Mouse (Mus musculus) limb, embryonic 10.5 days (tissue): ENCODE data around the gene Map3k9. TPM values are rescaled to one million over a fixed set of nuclear protein-coding genes. Genes with fewer than 3 reads are reported as not detected.

Experiments used
- DNase-seq: peaks from one replicate; pipeline ENCODE4 v3.0.0-alpha.2; 2017; ENCODE audit warnings: low spot score
- H3K27ac ChIP-seq: fragments of 300-500 bp; sonication (generic); 2 replicates; pipeline ENCODE4 v1.5.1; 2016; ENCODE audit warnings: mild to moderate bottlenecking
- H3K27me3 ChIP-seq: fragments of 300-500 bp; sonication (generic); 2 replicates; pipeline ENCODE4 v1.6.1; 2016; ENCODE audit warnings: low read depth, mild to moderate bottlenecking; ENCODE audit not compliant: poor library complexity, severe bottlenecking
- H3K36me3 ChIP-seq: fragments of 300-500 bp; sonication (generic); 2 replicates; pipeline ENCODE4 v1.6.1; 2016; ENCODE audit warnings: mild to moderate bottlenecking, moderate library complexity
- H3K4me1 ChIP-seq: fragments of 300-500 bp; sonication (generic); 2 replicates; pipeline ENCODE4 v1.6.1; 2016
- H3K4me3 ChIP-seq: fragments of 300-500 bp; sonication (generic); 2 replicates; pipeline ENCODE4 v1.5.1; 2016; ENCODE audit warnings: mild to moderate bottlenecking, moderate library complexity
- H3K9me3 ChIP-seq: fragments of 300-500 bp; sonication (generic); replicated peaks from 2 replicates; pipeline ENCODE4 v1.6.1; 2016; ENCODE audit warnings: mild to moderate bottlenecking
- WGBS: fragments of 180-500 bp; shearing (Covaris S2); methylation state at CpG from one replicate; pipeline ENCODE4 v1.1.7; 2016; 5-methylcytosine and 5-hydroxymethylcytosine counted together
- polyA plus RNA-seq: library from polyadenylated mRNA; unstranded; fragments of >200 nt; fragmentation: Nextera tagmentation; extraction: Ambion mirVana; gene quantifications from 2 replicates; pipeline ENCODE4 v1.2.1, GENCODE M21; 2016

The Map3k9 gene
- polyA plus RNA-seq, 1 experiment from 2014 or later: 0.66 TPM

- H3K27ac ChIP-seq: no peak overlapping the region
- WGBS: 25% methylated on average over 17 of the region's 17 CpGs
- H3K9me3 ChIP-seq: no peaks in the 10 kb centered on the region
- no peaks in the 10 kb centered on the region for H3K36me3 ChIP-seq
- H3K4me3 ChIP-seq: peak overlapping the region; percentile 47
- DNase-seq: peak; percentile 50
- H3K27me3 ChIP-seq: peaks cover 16% of the 10 kb centered on the region; the same call in 1 of the 2 replicates
- peaks cover 13% of the 10 kb centered on the region for H3K4me1 ChIP-seq
Measured at GRCm38 (mm10) chr12:81806759-81807528, 26.0 kb upstream of the Map3k9 start.

DNA sequence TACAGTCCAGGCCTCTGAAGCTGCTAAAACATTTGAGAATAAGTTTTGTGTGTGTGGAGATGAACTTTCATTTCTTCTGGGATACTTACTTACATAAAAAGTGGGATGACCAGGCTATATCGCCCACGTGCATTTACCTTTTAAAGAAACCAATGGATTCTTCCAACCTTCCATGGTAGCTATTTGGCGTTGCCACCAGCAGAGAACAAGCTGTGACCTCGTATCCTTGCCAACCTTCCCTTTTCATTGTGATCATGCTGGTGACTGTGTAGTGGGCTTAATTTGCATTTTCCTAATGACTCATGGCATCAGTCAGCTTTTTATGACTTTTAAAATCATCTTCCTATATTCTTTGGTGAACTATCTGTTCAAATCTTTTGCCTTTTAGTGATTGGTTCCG lies 25.1 kb upstream of the Map3k9 start:
- no peak overlapping the region for H3K4me3 ChIP-seq
- H3K27ac ChIP-seq: no peak overlapping the region
- H3K9me3 ChIP-seq: no peaks in the 10 kb centered on the region
- H3K4me1 ChIP-seq: peaks cover 13% of the 10 kb centered on the region
- H3K27me3 ChIP-seq: peaks cover 16% of the 10 kb centered on the region; the same call in 1 of the 2 replicates
- no peaks in the 10 kb centered on the region for H3K36me3 ChIP-seq
- no peak for DNase-seq
- 91% methylated on average over 5 of the region's 5 CpGs for WGBS

GRCm38 (mm10) chr12:81803803-81804202 lies 22.8 kb upstream of the Map3k9 start:
- 68% methylated on average over 7 of the region's 7 CpGs for WGBS
- peaks cover 11% of the 10 kb centered on the region; the same call in 1 of the 2 replicates for H3K27me3 ChIP-seq
- H3K9me3 ChIP-seq: no peaks in the 10 kb centered on the region
- DNase-seq: no peak
- H3K27ac ChIP-seq: no peak overlapping the region
- no peaks in the 10 kb centered on the region for H3K36me3 ChIP-seq
- H3K4me3 ChIP-seq: no peak overlapping the region
- peaks cover 13% of the 10 kb centered on the region for H3K4me1 ChIP-seq

DNA sequence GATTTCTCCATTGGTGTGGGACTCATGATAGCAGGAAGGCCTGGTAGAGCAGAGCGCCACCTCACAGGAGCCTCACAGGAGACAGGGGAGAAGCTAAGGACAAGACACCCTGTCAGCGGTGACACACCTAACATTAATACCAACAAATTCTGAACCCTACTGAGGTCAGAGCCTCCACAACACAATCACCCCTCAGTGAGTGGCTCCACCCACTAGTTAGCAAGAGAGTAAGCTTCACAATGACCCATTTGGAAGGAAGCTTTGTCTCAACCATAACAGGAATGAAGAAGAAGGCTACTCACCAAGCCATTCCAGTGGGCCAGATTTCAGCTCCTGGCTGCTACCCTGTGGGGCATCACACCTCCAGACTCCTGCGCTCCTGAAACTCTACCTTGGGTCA lies 22.0 kb upstream of the Map3k9 start:
- Histone ChIP-seq H3K4me3 (no peak overlapping the region), H3K27ac (no peak overlapping the region), H3K27me3 (peaks cover 6% of the 10 kb centered on the region; the same call in 1 of the 2 replicates), H3K36me3 (no peaks in the 10 kb centered on the region), H3K4me1 (peaks cover 13% of the 10 kb centered on the region), H3K9me3 (no peaks in the 10 kb centered on the region)
- 95% methylated on average over 3 of the region's 3 CpGs for WGBS
- no peak for DNase-seq

DNA sequence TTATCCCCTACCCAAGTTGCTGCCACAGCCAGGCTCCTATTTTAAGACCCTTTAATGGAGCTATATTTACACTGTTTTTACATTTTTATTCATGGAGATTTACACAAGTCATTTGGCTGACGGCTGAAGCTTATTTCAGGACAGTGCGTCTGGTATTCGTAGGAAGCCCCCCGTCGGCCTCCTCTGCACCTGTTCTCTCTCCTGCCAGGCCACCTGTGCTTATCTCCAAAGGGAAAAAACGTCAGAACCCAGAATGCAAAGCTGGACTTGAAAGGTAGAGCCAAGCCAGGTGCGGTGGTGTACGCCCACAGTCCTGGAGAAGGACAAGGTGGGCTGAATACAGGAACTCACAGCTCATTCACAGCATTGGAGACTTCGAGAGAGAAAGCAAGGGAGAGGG lies 20.2 kb upstream of the Map3k9 start:
- Histone ChIP-seq H3K27ac (no peak overlapping the region), H3K9me3 (no peaks in the 10 kb centered on the region), H3K27me3 (no peaks in the 10 kb centered on the region), H3K4me1 (no peaks in the 10 kb centered on the region), H3K4me3 (no peak overlapping the region), H3K36me3 (no peaks in the 10 kb centered on the region)
- no peak for DNase-seq
- 84% methylated on average over 9 of the region's 9 CpGs for WGBS

DNA sequence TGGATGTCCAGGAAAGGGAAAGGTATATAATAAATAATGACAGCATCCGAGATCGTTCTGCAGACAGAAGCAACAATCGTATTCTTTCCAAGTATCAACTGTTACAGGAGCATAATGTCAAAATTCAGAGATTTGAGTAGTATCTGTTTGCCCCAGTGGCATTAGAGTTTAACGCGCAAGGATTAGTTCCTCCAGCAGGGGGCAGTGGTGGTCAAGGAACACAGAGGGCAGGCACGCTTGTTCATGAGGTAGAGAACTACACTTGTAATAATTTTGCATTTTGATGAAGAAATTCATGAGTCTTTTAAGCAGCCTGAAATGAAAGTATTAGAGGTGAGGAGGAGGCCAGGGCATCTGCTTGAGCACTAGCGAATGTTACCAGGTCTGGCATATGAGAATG lies 15.6 kb upstream of the Map3k9 start:
- H3K4me1 ChIP-seq: no peaks in the 10 kb centered on the region
- no peak overlapping the region for H3K4me3 ChIP-seq
- DNase-seq: peak; percentile 91
- H3K27me3 ChIP-seq: no peaks in the 10 kb centered on the region
- H3K27ac ChIP-seq: no peak overlapping the region
- no peaks in the 10 kb centered on the region for H3K9me3 ChIP-seq
- 12% methylated on average over 7 of the region's 7 CpGs for WGBS
- no peaks in the 10 kb centered on the region for H3K36me3 ChIP-seq

GRCm38 (mm10) chr12:81792511-81793218 lies 11.7 kb upstream of the Map3k9 start:
- no peaks in the 10 kb centered on the region for H3K9me3 ChIP-seq
- peaks cover 6% of the 10 kb centered on the region; the same call in 1 of the 2 replicates for H3K4me1 ChIP-seq
- H3K4me3 ChIP-seq: no peak overlapping the region
- no peaks in the 10 kb centered on the region for H3K27me3 ChIP-seq
- DNase-seq: no peak
- no peak overlapping the region for H3K27ac ChIP-seq
- WGBS: 71% methylated on average over 6 of the region's 6 CpGs
- no peaks in the 10 kb centered on the region for H3K36me3 ChIP-seq

DNA sequence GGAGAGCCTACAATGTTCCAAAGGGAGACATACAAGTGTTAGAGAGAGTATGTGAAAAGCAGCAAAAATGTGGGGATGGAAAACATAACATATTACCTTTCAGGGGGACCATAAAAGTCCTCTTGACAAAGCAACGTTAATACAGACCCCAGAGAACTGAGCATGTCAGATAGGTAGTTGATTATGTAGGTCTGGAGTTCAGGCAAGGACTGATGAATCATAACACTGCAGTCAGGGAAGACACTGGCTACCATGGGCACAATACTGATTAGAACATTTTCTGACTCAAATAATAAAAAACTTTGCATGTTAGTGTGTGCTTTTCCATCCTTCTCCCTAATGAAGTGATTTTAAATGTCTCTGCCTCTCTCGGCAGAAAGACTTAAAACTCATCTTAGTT lies 8.5 kb upstream of the Map3k9 start:
- peaks cover 6% of the 10 kb centered on the region for H3K27me3 ChIP-seq
- H3K27ac ChIP-seq: no peak overlapping the region
- 75% methylated on average over 2 of the region's 2 CpGs for WGBS
- H3K9me3 ChIP-seq: no peaks in the 10 kb centered on the region
- no peak for DNase-seq
- H3K4me3 ChIP-seq: no peak overlapping the region
- H3K36me3 ChIP-seq: no peaks in the 10 kb centered on the region
- H3K4me1 ChIP-seq: peaks cover 6% of the 10 kb centered on the region; the same call in 1 of the 2 replicates

DNA sequence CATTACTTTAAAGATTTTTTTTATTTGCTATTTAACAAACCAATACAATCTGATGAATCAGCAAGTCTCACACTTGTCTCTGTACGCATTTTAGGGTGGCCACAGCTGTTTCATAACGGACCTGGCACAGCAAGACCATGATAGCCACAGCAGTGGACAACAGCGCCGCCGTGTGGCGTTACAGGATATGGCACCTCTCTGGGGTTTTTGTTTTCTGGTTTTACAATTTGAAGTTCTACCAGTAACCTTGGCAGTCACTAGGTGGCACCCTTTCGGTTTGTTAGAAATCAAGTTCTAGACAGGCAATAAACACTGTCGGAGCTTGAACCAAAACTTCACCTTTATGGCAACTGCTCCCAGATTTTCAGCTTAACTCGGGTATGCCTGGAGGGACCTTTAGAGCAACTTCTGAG lies 7.7 kb upstream of the Map3k9 start:
- Histone ChIP-seq H3K9me3 (no peaks in the 10 kb centered on the region), H3K27me3 (peaks cover 12% of the 10 kb centered on the region), H3K4me3 (no peak overlapping the region), H3K4me1 (peaks cover 6% of the 10 kb centered on the region; the same call in 1 of the 2 replicates), H3K36me3 (no peaks in the 10 kb centered on the region), H3K27ac (no peak overlapping the region)
- peak; percentile 93 for DNase-seq
- 7% methylated on average over 9 of the region's 9 CpGs for WGBS

GRCm38 (mm10) chr12:81787262-81787661 lies 6.3 kb upstream of the Map3k9 start:
- Histone ChIP-seq H3K4me1 (peaks cover 6% of the 10 kb centered on the region; the same call in 1 of the 2 replicates), H3K9me3 (no peaks in the 10 kb centered on the region), H3K27me3 (peaks cover 26% of the 10 kb centered on the region), H3K4me3 (no peak overlapping the region), H3K36me3 (no peaks in the 10 kb centered on the region), H3K27ac (no peak overlapping the region)
- DNase-seq: no peak
- WGBS: 51% methylated on average over 12 of the region's 12 CpGs

DNA sequence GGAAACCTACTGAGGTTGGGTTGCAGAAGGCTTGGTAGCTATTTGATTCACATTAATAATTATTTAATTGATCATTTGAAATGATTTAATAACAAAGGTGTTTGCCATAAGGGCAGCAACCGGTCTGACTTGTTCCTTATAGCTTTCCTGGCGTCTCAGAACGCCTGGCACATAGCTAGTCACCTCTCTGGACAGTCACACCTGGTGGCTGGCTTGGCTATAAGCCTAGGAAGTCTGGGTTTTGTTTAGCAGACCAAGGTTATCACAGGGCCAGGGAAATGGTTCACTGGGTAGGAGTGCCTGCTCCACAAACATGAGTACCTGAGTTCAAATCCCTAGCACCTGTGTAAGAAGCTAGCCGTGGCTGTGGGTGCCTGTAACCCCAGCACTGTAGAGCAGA lies 2.3 kb upstream of the Map3k9 start:
- H3K9me3 ChIP-seq: no peaks in the 10 kb centered on the region
- no peak overlapping the region for H3K27ac ChIP-seq
- DNase-seq: no peak
- peaks cover 18% of the 10 kb centered on the region for H3K4me1 ChIP-seq
- no peak overlapping the region for H3K4me3 ChIP-seq
- H3K27me3 ChIP-seq: peaks cover 61% of the 10 kb centered on the region
- 84% methylated on average over 4 of the region's 4 CpGs for WGBS
- no peaks in the 10 kb centered on the region for H3K36me3 ChIP-seq

DNA sequence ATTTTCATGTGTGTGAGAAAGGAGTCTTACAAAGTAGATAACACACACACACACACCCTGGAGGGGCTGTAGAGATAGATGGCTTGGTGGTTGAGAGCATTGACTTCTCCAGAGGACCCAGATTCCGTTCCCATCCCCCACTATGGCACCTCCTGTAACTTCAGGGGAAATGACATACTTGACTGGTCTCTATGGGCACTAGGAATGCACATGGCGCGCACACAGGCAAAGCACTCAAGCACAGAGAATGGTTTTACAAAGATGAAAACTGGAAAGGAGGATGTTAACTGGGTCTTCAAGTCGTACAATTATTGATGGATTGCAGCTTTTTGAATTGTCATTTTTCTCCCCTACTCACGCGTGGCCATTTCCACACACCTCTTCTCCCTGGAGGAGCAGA lies 1.6 kb upstream of the Map3k9 start:
- no peaks in the 10 kb centered on the region for H3K36me3 ChIP-seq
- WGBS: 90% methylated on average over 6 of the region's 6 CpGs
- no peak overlapping the region for H3K27ac ChIP-seq
- no peak for DNase-seq
- H3K4me3 ChIP-seq: no peak overlapping the region
- no peaks in the 10 kb centered on the region for H3K9me3 ChIP-seq
- peaks cover 66% of the 10 kb centered on the region for H3K27me3 ChIP-seq
- H3K4me1 ChIP-seq: peaks cover 18% of the 10 kb centered on the region
